Mouse (Mus musculus): Measurements from ENCODE around the gene Palm2.

GRCm38 (mm10) chr4:57565811-57566210 is 131.8 kb downstream of the Palm2 start:
- TF ChIP-seq CTCF (IDR thresholded peaks at IDR 0.05; ENCODE audit: extremely low read depth, insufficient read depth, insufficient read length, insufficient replicate concordance): no peak
- no peak for TF ChIP-seq POLR2A (IDR thresholded peaks at IDR 0.05; ENCODE audit: low read depth, low read length)

Data from spleen, adult 2 months (tissue).